Mouse (Mus musculus) liver, postnatal 0 days (tissue): Measurements from ENCODE around the gene Taf15. TPM values are rescaled to one million over a fixed set of nuclear protein-coding genes. Genes with fewer than 3 reads are reported as not detected.

Source experiments
- ATAC-seq: fragments of 200-750 bp; cut with Nextera tagmentation; 2 replicates; pipeline ENCODE4 v1.8.0; 2017; ENCODE audit warnings: mild to moderate bottlenecking, moderate library complexity
- DNase-seq: peaks from one replicate; pipeline ENCODE4 v3.0.0-alpha.2; 2016
- H3K27ac ChIP-seq: fragments of 300-500 bp; sonication (generic); 2 replicates; pipeline ENCODE4 v1.5.1; 2014; ENCODE audit warnings: antibody characterized with exemption, moderate library complexity, mild to moderate bottlenecking, low read depth
- H3K27me3 ChIP-seq: fragments of 300-500 bp; sonication (generic); 2 replicates; pipeline ENCODE4 v1.6.1; 2014; ENCODE audit warnings: low read length, control low read depth, mixed read lengths; ENCODE audit not compliant: insufficient read depth
- H3K36me3 ChIP-seq: fragments of 300-500 bp; sonication (generic); replicated peaks from 2 replicates; pipeline ENCODE4 v1.6.1; 2014; ENCODE audit warnings: mild to moderate bottlenecking, control low read depth, low read length, moderate library complexity, mixed read lengths; ENCODE audit not compliant: insufficient read depth
- H3K4me1 ChIP-seq: fragments of 300-500 bp; sonication (generic); 2 replicates; pipeline ENCODE4 v1.6.1; 2014; ENCODE audit warnings: antibody characterized with exemption, mild to moderate bottlenecking, control low read depth; ENCODE audit not compliant: insufficient read depth
- H3K4me2 ChIP-seq: fragments of 300-500 bp; sonication (generic); 2 replicates; pipeline ENCODE4 v1.6.1; 2014; ENCODE audit warnings: low read depth, mild to moderate bottlenecking, low read length, moderate library complexity, mixed read lengths
- H3K4me3 ChIP-seq: fragments of 300-500 bp; sonication (generic); 2 replicates; pipeline ENCODE4 v1.5.1; 2014; ENCODE audit warnings: low read depth, low read length
- H3K9ac ChIP-seq: fragments of 300-500 bp; sonication (generic); replicated peaks from 2 replicates; pipeline ENCODE4 v1.6.1; 2014; ENCODE audit warnings: mild to moderate bottlenecking, moderate library complexity
- H3K9me3 ChIP-seq: fragments of 300-500 bp; sonication (generic); 2 replicates; pipeline ENCODE4 v1.6.1; 2016; ENCODE audit warnings: mild to moderate bottlenecking, control low read depth, low read length, mixed read lengths
- CTCF ChIP-seq: sonication (generic); IDR thresholded peaks from 2 replicates; pipeline ENCODE4 v1.5.1; 2016; ENCODE audit warnings: antibody characterized with exemption, low read depth
- EP300 ChIP-seq: IDR thresholded peaks from 2 replicates; pipeline ENCODE4 v1.6.1; 2016; ENCODE audit warnings: antibody characterized with exemption, low read depth, mild to moderate bottlenecking
- WGBS: fragments of 180-500 bp; shearing (Covaris S2); extraction: QIAGEN DNeasy Blood & Tissue Kit; methylation state at CpG from one replicate; pipeline ENCODE4 v1.1.7; 2014; ENCODE audit not compliant: insufficient replicate concordance; 5-methylcytosine and 5-hydroxymethylcytosine counted together
- polyA plus RNA-seq: library from polyadenylated mRNA; unstranded; fragments of >200 nt; fragmentation: Nextera tagmentation; extraction: Ambion mirVana; gene quantifications from 2 replicates; pipeline ENCODE4 v1.2.1, GENCODE M21; 2015

The Taf15 gene
- polyA plus RNA-seq, 1 experiment from 2014 or later, result 3.4 TPM

DNA sequence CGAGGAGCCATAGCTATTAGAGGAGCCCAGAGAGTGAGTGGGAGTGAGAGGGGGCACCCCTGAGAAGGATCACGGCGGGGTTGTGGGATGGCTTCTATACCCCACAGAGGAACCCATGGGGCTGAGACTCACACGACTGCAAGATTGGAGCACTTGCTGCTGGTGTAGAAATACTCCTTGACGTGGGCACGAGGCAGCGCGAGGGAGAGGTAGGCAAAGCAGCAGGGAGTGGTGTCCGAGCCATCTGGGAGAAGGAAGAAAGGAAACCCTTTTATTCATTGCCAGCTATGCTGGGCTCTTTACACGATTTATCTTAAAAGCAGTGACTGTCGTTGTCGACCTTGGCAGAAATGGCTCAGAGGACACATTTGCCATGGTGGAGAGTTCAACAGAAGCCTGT is 56.1 kb downstream of the Taf15 start:
- no peak overlapping the region for H3K27ac ChIP-seq
- no peak for DNase-seq
- no peak overlapping the region for H3K4me3 ChIP-seq
- H3K27me3 ChIP-seq, result no peaks in the 10 kb centered on the region
- no peak overlapping the region for H3K4me2 ChIP-seq
- H3K4me1 ChIP-seq, result peaks cover 1% of the 10 kb centered on the region
- WGBS, result 79% methylated on average over 12 of the region's 12 CpGs
- H3K9ac ChIP-seq, result no peak overlapping the region
- no peaks in the 10 kb centered on the region for H3K9me3 ChIP-seq
- ATAC-seq, result no peak
- TF ChIP-seq CTCF (no peak), EP300 (no peak)
- H3K36me3 ChIP-seq, result no peaks in the 10 kb centered on the region

DNA sequence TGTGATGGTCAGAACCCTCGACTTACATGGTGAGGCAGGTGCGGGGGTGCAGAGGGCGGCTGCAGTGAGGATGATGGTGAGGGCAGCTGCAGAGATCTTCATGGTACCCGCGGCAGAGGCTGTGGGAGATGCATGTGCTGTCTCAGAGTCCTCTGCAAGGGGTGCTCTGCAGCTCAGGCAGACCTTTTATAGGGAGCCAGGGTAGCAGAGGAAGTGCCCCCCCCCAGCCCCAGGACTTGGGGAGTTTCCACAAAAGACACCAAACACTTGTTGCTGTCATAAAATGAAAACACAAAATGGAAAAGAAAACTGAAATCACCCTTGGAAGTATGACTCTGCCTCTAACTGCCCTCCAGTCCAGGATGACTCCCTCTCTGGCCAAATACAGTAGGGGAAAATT is 57.5 kb downstream of the Taf15 start, which contains the start of gene Ccl5:
Ccl5 (minus strand) TSS at position 159 of the 400 bp plus-strand sequence.
- H3K27ac ChIP-seq, result no peak within 1 kb of the TSS
- no peaks in the 10 kb centered on the region for H3K9me3 ChIP-seq
- no peaks in the 10 kb centered on the region for H3K27me3 ChIP-seq
- no peak within 1 kb of the TSS for H3K4me2 ChIP-seq
- H3K9ac ChIP-seq, result no peak within 1 kb of the TSS
- H3K4me1 ChIP-seq, result peaks cover 6% of the 10 kb centered on the region
- H3K36me3 ChIP-seq, result no peaks in the 10 kb centered on the region
- TF ChIP-seq EP300, result no peak
- TF ChIP-seq CTCF, result no peak
- 77% methylated on average over 5 of the region's 5 CpGs for WGBS
- no peak for DNase-seq
- no peak within 1 kb of the TSS for H3K4me3 ChIP-seq
- ATAC-seq, result no peak

DNA sequence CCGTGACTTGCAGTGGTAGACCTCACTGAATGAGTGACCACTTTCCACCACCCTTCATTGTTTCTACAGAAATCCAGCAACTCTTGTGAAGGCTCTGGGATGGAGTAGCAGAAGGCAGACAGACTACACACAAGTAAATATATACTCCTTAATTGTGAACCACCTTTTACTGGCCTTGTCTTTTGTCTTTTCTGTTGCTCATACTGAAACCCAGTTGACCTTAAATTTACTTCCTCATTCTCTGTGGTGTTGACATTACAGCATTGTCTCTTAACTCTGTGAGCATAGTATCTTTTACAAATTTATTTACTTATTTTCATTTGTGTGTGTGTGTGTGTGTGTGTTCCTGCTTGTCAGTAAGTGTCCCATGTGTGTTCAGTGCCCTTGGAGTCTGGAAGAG is 60.3 kb downstream of the Taf15 start:
- Histone ChIP-seq H3K4me2 (no peak overlapping the region), H3K4me1 (peaks cover 6% of the 10 kb centered on the region), H3K4me3 (no peak overlapping the region), H3K36me3 (no peaks in the 10 kb centered on the region), H3K27me3 (no peaks in the 10 kb centered on the region), H3K9me3 (no peaks in the 10 kb centered on the region), H3K27ac (no peak overlapping the region), H3K9ac (no peak overlapping the region)
- 83% methylated on average over 1 of the region's 1 CpGs for WGBS
- DNase-seq (no peak), ATAC-seq (no peak)
- TF ChIP-seq CTCF (no peak), EP300 (no peak)

DNA sequence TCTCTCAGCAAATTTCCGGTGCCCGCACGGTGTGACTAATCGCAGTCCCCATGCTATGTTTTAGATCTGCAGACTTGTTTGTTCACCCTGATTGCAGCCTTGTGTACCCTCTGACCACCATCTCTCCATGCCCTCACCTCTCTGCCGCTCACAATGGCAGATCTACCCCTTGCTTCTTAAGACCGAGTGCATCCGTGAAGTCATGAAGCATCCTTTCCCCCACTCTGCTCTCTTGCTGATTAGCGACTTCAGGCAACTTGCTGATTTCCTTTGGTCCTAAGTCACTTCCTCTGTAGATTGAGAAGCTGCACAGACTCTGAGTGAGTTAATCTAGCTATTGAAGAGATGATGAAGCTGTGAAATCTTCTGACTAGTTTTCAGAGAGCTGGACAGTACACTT is 61.3 kb downstream of the Taf15 start:
- H3K27ac ChIP-seq, result no peak overlapping the region
- 74% methylated on average over 8 of the region's 8 CpGs for WGBS

DNA sequence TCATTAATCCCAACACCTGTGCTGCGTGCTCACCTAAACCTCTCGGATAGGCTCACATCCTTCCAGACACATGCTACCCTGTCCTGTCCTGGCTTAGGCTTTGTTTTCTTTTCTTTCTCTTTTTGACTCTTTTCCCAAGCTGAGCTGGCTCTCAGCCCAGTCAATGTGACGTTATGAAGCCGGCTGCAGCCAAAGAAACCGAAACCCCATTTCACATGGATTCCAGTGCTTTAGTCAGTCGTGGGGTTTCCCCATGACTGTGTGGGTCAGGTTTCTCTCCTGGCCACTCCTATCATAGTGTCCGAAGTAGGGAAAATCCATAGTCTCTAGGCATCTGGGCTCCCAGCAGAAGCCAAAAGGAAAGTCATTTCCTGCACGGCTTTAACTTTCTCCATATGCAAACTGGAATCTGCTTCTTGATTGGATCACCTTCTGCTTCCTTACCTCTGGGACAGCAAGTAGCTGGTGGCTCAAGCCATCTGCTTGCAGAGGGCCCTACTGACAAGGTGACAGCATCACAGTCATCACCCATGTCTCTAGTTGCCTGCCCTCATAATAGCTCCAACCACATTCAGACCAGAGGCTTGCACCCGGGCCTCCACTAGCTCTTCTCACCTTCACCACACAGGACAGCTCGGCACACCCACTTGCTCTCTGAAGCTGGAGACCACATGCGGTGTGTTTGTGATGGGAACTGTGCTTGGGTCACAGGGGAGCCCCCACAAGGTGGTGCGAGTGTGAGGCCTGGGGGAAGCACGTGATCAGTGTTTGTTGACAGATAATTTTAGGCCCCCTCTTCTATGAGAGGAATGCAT is 61.9 kb downstream of the Taf15 start:
- peak; percentile 83 for ATAC-seq
- H3K9me3 ChIP-seq, result no peaks in the 10 kb centered on the region
- no peaks in the 10 kb centered on the region for H3K36me3 ChIP-seq

More for the DNA sequence above, 61.3 kb downstream of the Taf15 start:
- Histone ChIP-seq H3K27me3 (no peaks in the 10 kb centered on the region), H3K36me3 (no peaks in the 10 kb centered on the region), H3K4me2 (no peak overlapping the region), H3K9ac (no peak overlapping the region), H3K9me3 (no peaks in the 10 kb centered on the region), H3K4me3 (no peak overlapping the region), H3K4me1 (peaks cover 6% of the 10 kb centered on the region)
- TF ChIP-seq EP300 (no peak), CTCF (no peak)
- ATAC-seq (no peak), DNase-seq (no peak)

DNA sequence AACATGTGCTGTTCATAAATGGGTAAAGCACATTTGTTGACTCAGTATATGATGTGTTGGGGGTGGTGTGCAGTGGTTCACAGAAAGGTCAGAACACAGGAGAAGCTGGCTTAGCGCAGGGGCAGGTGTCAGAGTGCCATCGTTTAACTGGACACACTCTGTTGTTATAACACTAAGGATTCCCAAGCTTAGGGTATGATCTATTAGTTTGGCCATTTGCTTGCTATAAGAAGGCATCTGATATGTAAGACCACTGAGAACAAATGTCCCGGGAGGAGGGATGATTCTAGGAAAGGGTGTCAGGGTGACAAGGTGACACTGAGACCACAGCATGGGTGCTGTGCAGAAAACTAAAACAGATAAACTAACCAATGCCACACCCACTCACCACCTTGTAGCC is 63.9 kb downstream of the Taf15 start:
- no peak for DNase-seq

More for the DNA sequence above, 61.9 kb downstream of the Taf15 start:
- Histone ChIP-seq H3K27me3 (no peaks in the 10 kb centered on the region), H3K9ac (no peak overlapping the region), H3K4me1 (peaks cover 6% of the 10 kb centered on the region), H3K4me2 (peak overlapping the region; percentile 10; the same call in 1 of the 2 replicates), H3K4me3 (no peak overlapping the region), H3K27ac (no peak overlapping the region)
- 51% methylated on average over 13 of the region's 13 CpGs for WGBS
- TF ChIP-seq EP300, result no peak
- TF ChIP-seq CTCF, result no peak
- DNase-seq, result peak; percentile 71

More for the DNA sequence above, 63.9 kb downstream of the Taf15 start:
- Histone ChIP-seq H3K9me3 (no peaks in the 10 kb centered on the region), H3K9ac (no peak overlapping the region), H3K36me3 (no peaks in the 10 kb centered on the region), H3K27me3 (no peaks in the 10 kb centered on the region), H3K4me3 (no peak overlapping the region), H3K27ac (no peak overlapping the region), H3K4me2 (no peak overlapping the region), H3K4me1 (peaks cover 6% of the 10 kb centered on the region)
- no peak for ATAC-seq
- WGBS, result 65% methylated on average over 3 of the region's 3 CpGs
- TF ChIP-seq CTCF, result no peak
- no peak for TF ChIP-seq EP300
